Mouse (Mus musculus) kidney, postnatal 14 days (tissue): Measurements from ENCODE around the gene Vrk1.

Experiments used
- DNase-seq: peaks from one replicate; pipeline ENCODE4 v3.0.0; 2022; ENCODE audit warnings: mixed read lengths

Vrk1 gene

GRCm38 (mm10) chr12:106010065-106010915 is at the start of gene Vrk1:
Gene Vrk1, plus strand, starts transcription at chr12:106010228.
- DNase-seq: peak; percentile 97

DNA sequence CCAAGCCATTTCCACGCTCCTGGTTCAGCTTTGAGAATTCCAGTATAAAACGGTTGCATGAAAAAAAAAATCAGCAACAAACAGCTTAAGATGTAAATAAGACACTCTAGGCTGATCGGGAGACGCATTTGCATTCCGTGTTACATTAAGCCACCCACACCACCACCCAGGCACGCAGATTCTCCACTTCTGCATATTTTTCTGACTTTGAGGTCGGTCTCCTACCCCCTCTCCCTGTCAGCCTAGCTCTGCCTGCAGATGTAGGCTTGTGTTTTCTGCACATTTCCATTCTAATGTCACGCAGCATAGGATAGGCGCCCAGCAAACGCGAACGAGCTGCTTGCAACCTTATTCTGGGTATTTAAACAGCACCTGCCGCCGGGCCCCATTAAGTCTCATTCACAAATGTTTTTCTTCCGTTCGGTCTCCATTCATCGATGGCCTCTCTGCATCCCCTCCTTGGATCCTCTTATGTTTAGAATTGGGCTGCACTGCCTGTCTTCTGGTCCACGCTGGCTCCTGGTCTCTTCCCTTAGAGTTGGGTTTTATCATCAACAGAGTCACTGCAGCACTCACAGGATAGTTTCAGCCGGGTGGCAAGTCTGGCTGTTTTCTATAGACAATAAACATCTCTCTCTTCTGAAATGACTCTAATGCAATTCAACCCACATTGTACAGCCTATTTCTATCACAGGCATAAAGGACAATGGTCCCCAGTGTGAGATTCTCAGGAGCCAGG is 49.3 kb upstream of the Vrk1 start:
- no peak for DNase-seq

DNA sequence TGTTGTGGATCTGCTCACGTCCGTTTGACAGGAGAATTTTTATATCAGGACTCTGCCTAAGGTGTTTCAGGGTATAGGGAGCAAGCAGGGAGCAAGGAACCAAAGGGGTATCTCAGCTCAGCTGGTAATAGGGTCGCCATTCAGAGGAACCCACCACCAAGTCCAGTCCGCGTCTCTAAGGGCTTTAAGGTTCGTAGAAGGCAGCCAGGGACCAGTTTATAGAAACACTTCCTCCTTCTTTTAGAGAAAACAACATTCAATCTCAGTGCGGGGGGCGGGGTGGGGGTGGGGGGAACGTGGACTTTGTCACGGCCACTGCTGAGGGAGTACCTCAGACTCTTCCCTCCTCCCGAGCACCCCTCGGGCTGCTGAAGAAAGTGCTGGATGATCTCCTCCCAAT is 48.4 kb upstream of the Vrk1 start:
- DNase-seq: no peak

- DNase-seq: peak; percentile 91
Measured at GRCm38 (mm10) chr12:105962103-105963011, 47.7 kb upstream of the Vrk1 start.

DNA sequence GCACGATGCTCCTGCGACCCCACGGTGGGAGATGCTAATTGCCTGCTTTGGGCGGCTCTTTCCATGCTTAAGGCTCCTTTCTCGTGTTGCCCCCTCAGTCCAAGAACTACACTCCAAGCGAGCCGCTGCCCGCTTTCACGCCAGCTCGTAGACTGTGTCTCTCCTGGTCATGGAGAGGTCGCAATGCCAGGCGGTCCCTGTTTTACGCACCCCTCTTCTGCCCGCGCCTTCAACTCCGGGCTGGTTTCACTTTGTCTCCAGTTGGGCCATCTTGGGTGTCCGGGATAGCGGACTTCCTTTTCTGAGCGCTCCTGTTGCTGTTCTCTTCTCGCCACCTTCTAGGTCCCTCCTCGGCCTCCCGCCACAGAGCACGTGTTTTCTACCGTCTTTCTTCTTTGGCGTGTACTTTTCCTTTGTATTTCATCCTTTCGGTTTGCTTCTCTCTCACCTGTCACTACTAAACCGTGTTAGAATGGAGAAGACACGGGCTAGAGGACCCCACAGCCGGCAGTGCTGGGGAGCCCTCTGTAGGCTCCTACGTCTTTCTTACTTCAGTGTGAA is 46.9 kb upstream of the Vrk1 start:
- DNase-seq: no peak

GRCm38 (mm10) chr12:105966887-105967637 is 43.0 kb upstream of the Vrk1 start:
- no peak for DNase-seq

- no peak for DNase-seq
Measured at GRCm38 (mm10) chr12:105967806-105968205, 42.2 kb upstream of the Vrk1 start.

DNA sequence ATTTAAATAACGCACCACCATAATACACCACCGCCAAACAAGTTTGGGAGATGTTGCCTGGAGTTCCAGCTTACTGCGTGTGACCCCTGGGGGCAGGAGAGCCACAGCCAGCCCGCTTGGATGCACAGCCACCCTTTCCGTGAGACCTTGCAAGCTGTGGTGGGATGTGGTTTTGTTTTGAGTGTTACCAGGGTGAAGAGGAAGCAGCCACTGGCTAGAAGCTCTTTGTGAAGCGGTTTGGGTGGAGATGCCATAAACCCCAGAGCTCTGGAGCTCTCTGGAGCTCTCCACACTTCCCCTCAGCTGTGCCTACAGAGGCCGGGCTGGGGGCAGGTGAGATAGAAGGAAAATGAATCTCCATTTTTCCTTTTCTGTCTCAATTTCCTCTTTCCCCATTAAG is 38.8 kb upstream of the Vrk1 start:
- no peak for DNase-seq

- no peak for DNase-seq
Measured at GRCm38 (mm10) chr12:105972673-105973072, 37.4 kb upstream of the Vrk1 start.

GRCm38 (mm10) chr12:105973691-105974090 is 36.3 kb upstream of the Vrk1 start:
- no peak for DNase-seq

- no peak for DNase-seq
Measured at GRCm38 (mm10) chr12:105974107-105974506, 35.9 kb upstream of the Vrk1 start.

DNA sequence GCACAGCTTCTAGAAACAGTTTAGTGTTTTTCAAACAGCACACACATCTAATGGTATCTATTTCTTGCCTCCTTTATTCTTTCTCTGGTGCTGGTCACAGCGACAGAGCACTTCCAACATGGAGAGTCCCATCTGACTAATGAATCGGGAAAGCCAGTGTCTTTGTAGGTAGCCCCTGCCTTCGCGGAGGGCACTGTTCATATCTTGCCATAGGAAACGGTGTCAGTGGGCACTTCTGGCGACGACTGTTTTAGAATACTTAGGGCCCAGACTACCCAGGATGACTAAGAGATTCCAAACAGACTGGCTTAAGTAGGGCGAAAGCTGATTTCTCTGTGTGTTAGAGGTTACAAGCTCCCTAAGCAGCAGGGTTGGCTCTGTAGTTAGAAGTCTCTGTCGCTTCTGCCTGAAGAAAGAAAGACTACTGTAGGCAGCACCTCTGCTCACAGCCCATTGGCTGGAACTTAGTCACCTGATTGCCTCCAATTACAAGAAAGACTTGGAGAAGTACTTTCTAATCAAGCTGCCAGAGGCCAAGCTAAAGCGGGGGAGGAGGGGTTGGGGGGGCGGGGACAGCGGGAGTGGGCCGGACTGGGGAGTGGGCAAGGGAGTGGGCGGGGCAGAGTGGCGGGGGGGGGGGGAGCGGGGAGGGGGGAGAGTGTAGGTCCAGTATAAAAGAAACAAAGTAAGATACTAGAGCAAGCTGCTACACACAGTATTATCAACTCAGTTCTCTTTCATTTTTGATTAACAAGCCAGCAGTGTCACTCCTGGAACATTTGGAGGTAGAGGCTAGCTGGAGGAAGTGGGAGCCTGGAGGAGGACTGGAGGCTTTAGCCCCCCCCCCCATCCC is 28.7 kb upstream of the Vrk1 start:
- peak; percentile 17 for DNase-seq

GRCm38 (mm10) chr12:105981974-105982305 is 28.1 kb upstream of the Vrk1 start:
- DNase-seq: no peak

DNA sequence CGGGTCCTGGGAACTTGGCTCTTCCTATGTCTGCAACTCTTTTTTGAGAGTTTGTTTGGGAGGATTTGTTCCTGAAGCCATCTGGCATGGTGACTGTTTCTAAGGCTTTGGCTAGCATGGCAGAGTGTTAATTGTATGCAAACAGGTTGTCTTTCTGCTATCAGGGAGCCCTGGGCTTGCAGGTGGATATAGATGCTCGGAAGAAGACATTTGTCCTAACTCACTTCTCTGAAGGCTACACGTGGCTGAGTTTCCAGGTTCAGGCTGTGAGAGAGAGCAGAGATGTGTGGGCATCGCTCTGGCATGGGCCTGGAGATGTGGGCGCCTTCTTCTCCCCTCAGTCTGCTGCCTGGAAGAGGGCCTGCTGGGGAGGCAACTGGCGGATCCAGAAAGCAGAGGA is 27.4 kb upstream of the Vrk1 start:
- DNase-seq: no peak

GRCm38 (mm10) chr12:105983499-105983898 is 26.5 kb upstream of the Vrk1 start:
- DNase-seq: no peak

- DNase-seq: no peak
Measured at GRCm38 (mm10) chr12:105988434-105988833, 21.6 kb upstream of the Vrk1 start.

- no peak for DNase-seq
Measured at GRCm38 (mm10) chr12:105992756-105993155, 17.3 kb upstream of the Vrk1 start.

- no peak for DNase-seq
Measured at GRCm38 (mm10) chr12:105993356-105993755, 16.7 kb upstream of the Vrk1 start.

DNA sequence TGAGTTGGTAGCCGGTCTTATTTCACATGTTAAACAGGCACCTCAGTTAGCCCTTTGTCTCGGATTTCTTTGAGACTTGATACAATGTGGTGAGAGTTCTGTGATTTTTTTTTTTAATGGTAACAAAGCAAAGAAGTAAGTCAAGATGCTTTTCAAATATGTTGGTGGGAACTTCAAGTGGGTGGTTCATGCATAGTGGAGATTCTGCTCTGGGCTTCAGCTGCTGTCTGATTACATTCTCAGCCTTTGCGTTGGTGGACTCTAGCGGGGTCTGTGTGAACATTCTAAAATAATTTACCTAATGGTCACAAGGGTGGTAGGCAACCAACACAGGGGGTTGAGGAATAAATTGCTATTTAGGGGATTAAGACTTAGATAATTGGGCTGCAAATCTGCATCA is 14.1 kb upstream of the Vrk1 start:
- DNase-seq: no peak

DNA sequence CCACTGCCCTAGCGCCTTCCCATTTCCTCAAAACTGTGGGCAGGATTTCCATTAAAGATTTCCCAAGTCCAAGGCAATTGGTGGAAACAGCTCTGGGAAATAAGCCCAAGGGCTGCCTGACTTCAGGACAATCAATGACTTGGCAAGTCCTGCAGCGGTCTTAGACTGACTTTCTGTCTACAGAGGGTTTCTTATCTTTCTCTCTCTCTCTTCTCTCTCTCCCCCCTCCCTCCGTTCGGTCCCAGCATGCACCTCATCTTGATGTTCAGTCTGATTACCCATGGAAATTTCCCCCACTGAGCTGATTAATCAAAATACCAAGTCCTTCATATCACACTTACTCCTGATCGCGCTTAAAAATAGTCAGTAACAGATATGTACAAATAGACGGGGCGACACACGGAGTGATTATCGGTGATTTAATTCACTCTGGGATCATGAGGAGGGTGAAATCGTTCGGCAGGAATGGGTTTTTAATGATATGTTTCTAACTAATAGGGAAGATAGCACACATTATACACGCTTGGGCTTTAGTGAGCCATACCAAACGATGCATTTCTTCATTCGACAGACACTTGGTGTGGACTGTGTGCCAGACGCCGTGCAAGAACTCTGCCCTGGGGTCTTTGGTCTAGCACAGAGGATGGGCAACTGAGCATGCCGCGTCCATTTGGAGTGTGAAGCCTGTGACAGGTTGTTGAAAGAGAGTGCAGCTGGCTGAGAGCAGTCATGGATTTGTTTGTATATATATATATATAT is 12.8 kb upstream of the Vrk1 start:
- DNase-seq: no peak
